ENCODE assay signal across 27 mouse cellular contexts in genomic region chr7:25109355-25109754, GRCm38 (mm10). TPM values are rescaled to one million over a fixed set of nuclear protein-coding genes. Genes with fewer than 3 reads are reported as not detected.
DNase-seq lines count a peak whose midpoint lies in the region; ATAC-seq and TF ChIP-seq lines count a peak whose summit lies in the region.
"Had no signal": no experiment of that assay in that cellular context is flagged by ENCODE, and none has a peak within 500 bp of the region (broad histone marks: within the 10 kb centered on the region; RNA-seq: fewer than 3 reads in every experiment).

No protein-coding gene starts in this region.

- H3K9me3 ChIP-seq in CH12.LX (replicated peaks; ENCODE audit: low read length), result peaks cover 2% of the 10 kb centered on the region
- H3K9me3 ChIP-seq in neural tube, embryonic 15.5 days (replicated peaks), result no peaks in the 10 kb centered on the region
- H3K9me3 ChIP-seq: embryonic facial prominence, embryonic 12.5 days; embryonic facial prominence, embryonic 15.5 days; G1E; hindbrain, embryonic 12.5 days; hindbrain, embryonic 15.5 days; intestine, embryonic 15.5 days had no signal

- TF ChIP-seq CTCF in CH12.LX (conservative IDR thresholded peaks at IDR 0.05 in 1 of 2, IDR thresholded peaks at IDR 0.05 in 1 of 2; ENCODE audit: low read depth in 2 of 2, low read length in 2 of 2), result no peak

- no peak overlapping the region for H3K4me2 ChIP-seq in CH12.LX (ENCODE audit: insufficient read depth, low read depth, poor library complexity, severe bottlenecking)
- H3K4me2 ChIP-seq in neural tube, embryonic 15.5 days, result no peak overlapping the region
- H3K4me2 ChIP-seq: embryonic facial prominence, embryonic 12.5 days; embryonic facial prominence, embryonic 15.5 days; heart, embryonic 11.5 days; hindbrain, embryonic 12.5 days; hindbrain, embryonic 15.5 days; intestine, embryonic 15.5 days had no signal

- in situ Hi-C loops in CH12.LX (cut with MboI; ENCODE audit: low pct_ligation_motif_present, low pct_unique_long_range_greater_than_20kb, low sequenced_read_pairs), result no loop called here

- H3K27ac ChIP-seq in CH12.LX (ENCODE audit: insufficient read depth, low read depth), result peak overlapping the region; percentile 93
- no peak overlapping the region for H3K27ac ChIP-seq in neural tube, embryonic 15.5 days (replicated peaks)
- H3K27ac ChIP-seq: embryonic facial prominence, embryonic 12.5 days; embryonic facial prominence, embryonic 15.5 days; gastrocnemius, adult 2 months; hindbrain, embryonic 12.5 days; hindbrain, embryonic 15.5 days; intestine, embryonic 15.5 days had no signal

- no peak for TF ChIP-seq EP300 in CH12.LX (IDR thresholded peaks at IDR 0.05; ENCODE audit: low read length)

- no peak for TF ChIP-seq POLR2A in CH12.LX (IDR thresholded peaks at IDR 0.05; ENCODE audit: low read depth, low read length)

- DNase-seq in adrenal gland, postnatal 14 days, result peak; percentile 37
- no peak for DNase-seq in adrenal gland, postnatal 25 days
- DNase-seq in CH12.LX (ENCODE audit: extremely low read depth) (no peak), ZHBTc4 (ENCODE audit: low read depth, low spot score) (peak; percentile 24)
- DNase-seq in cerebellum, postnatal 36 days, result no peak
- DNase-seq: adrenal gland, postnatal 36 days; cerebellum, adult 11 months; cerebellum, adult 2 months; cerebellum, adult 9-11 months; cerebellum, postnatal 25 days; forebrain, postnatal 0 days; gastrocnemius, adult 2 months; gastrocnemius, postnatal 14 days; heart, adult 11 months; kidney, adult 11 months had no signal

- 80% methylated on average over 12 of the region's 12 CpGs for WGBS in neural tube, embryonic 15.5 days

- TF ChIP-seq RAD21 in CH12.LX (IDR thresholded peaks at IDR 0.05; ENCODE audit: low read depth, low read length), result no peak

- H3K79me2 ChIP-seq in CH12.LX (replicated peaks; ENCODE audit: control insufficient read depth, extremely low read depth, insufficient read depth, poor library complexity, severe bottlenecking), result peaks cover 12% of the 10 kb centered on the region

- ATAC-seq in monocyte, adult 5-6 weeks (replicated peaks; ENCODE audit: insufficient number of reproducible peaks, low FRiP score, low TSS enrichment, poor library complexity, severe bottlenecking), result peak; percentile 59
- no peak for ATAC-seq in neural tube, embryonic 15.5 days (ENCODE audit: low FRiP score)
- ATAC-seq: activated CD4-positive, CD25-positive, alpha-beta regulatory T cell, adult 4 months; CD4-positive, CD25-positive, alpha-beta regulatory T cell, adult 4 months; forebrain, embryonic 14.5 days; forebrain, postnatal 0 days; intestine, embryonic 15.5 days had no signal

- H3K4me1 ChIP-seq in CH12.LX (ENCODE audit: control insufficient read depth in 1 of 2, insufficient read depth in 2 of 2), result peaks cover 47 to 83% of the 10 kb centered on the region in 2 experiments
- H3K4me1 ChIP-seq in neural tube, embryonic 15.5 days, result peaks cover 4% of the 10 kb centered on the region; the same call in 1 of the 2 replicates
- H3K4me1 ChIP-seq: embryonic facial prominence, embryonic 15.5 days; hindbrain, embryonic 15.5 days; intestine, embryonic 15.5 days had no signal

- H3K9ac ChIP-seq in CH12.LX (ENCODE audit: insufficient read depth, low read depth), result no peak overlapping the region
- no peak overlapping the region for H3K9ac ChIP-seq in neural tube, embryonic 15.5 days (replicated peaks)
- H3K9ac ChIP-seq: embryonic facial prominence, embryonic 12.5 days; embryonic facial prominence, embryonic 15.5 days; forebrain, postnatal 0 days; hindbrain, embryonic 12.5 days; hindbrain, embryonic 15.5 days; intestine, embryonic 15.5 days had no signal

- H3K27me3 ChIP-seq in CH12.LX (replicated peaks), result no peaks in the 10 kb centered on the region
- no peaks in the 10 kb centered on the region for H3K27me3 ChIP-seq in neural tube, embryonic 15.5 days (replicated peaks)
- H3K27me3 ChIP-seq: embryonic facial prominence, embryonic 12.5 days; embryonic facial prominence, embryonic 15.5 days; hindbrain, embryonic 12.5 days; hindbrain, embryonic 15.5 days; intestine, embryonic 15.5 days had no signal

- peaks cover 57 to 71% of the 10 kb centered on the region in 2 experiments for H3K36me3 ChIP-seq in CH12.LX (replicated peaks in 1 of 2; ENCODE audit: control insufficient read depth in 1 of 2, insufficient read depth in 1 of 2, low read length in 1 of 2)
- peaks cover 6% of the 10 kb centered on the region; the same call in 1 of the 2 replicates for H3K36me3 ChIP-seq in neural tube, embryonic 15.5 days
- H3K36me3 ChIP-seq: embryonic facial prominence, embryonic 12.5 days; embryonic facial prominence, embryonic 15.5 days; G1E; hindbrain, embryonic 15.5 days; intestine, embryonic 15.5 days had no signal

- dilution Hi-C loops in CH12.LX (cut with MboI; ENCODE audit: extremely low pct_ligation_motif_present, extremely low pct_unique_long_range_greater_than_20kb, low sequenced_read_pairs), result no loop called here

- peak overlapping the region in 1 of 3 experiments; percentile 7 for H3K4me3 ChIP-seq in CH12.LX (replicated peaks in 1 of 3; ENCODE audit: low read depth in 2 of 3, low read length in 2 of 3, poor library complexity in 1 of 3)
- H3K4me3 ChIP-seq in neural tube, embryonic 15.5 days (replicated peaks), result no peak overlapping the region
- H3K4me3 ChIP-seq: embryonic facial prominence, embryonic 12.5 days; embryonic facial prominence, embryonic 15.5 days; gastrocnemius, adult 2 months; hindbrain, embryonic 12.5 days; hindbrain, embryonic 15.5 days; intestine, embryonic 15.5 days had no signal

TF ChIP-seq in CH12.LX, 34 proteins besides CTCF, POLR2A, EP300 and RAD21:
- TF ChIP-seq MAX (IDR thresholded peaks at IDR 0.05; ENCODE audit: low read length) (0 out of 2 replicates have a peak, but pooled peaks have one; percentile 21), MAZ (IDR thresholded peaks at IDR 0.05; ENCODE audit: low read depth, low read length) (peak; percentile 61; the same call in 1 of the 2 replicates), TCF12 (IDR thresholded peaks at IDR 0.05; ENCODE audit: low read depth, low read length) (0 out of 2 replicates have a peak, but pooled peaks have one; percentile 9), ZNF384 (IDR thresholded peaks at IDR 0.05; ENCODE audit: low read depth, low read length) (no peak), ETS1 (conservative IDR thresholded peaks at IDR 0.05; ENCODE audit: low read depth, low read length) (peak; percentile 47; the same call in 1 of the 2 replicates), USF1 (IDR thresholded peaks at IDR 0.05; ENCODE audit: low read depth, low read length) (no peak)

RNA-seq across cellular contexts. Expression of gene Zfp574, which starts 37.0 kb away (rescaled TPM):
- 18.8 and 19.2 TPM in 2 replicates for total RNA-seq in adrenal gland, postnatal 14 days (2021)
- 21.0 and 23.3 TPM in 2 replicates for total RNA-seq in adrenal gland, postnatal 25 days (2021)
- total RNA-seq in CH12.LX (2012; rRNA removed) (11.2 and 11.8 TPM in 2 replicates), CH12.LX (2014; rRNA removed) (2.8 and 3.4 TPM in 2 replicates)
- 11.9 and 13.3 TPM in 2 replicates for polyA plus RNA-seq in CH12.LX (2012; ENCODE audit: insufficient read length, low read depth)
- 1.5 to 4.7 TPM (median 3.4 TPM) in 3 replicates for total RNA-seq in monocyte, adult 5-6 weeks (2017)
- 31.6 TPM in 2 replicates for polyA plus RNA-seq in neural tube, embryonic 15.5 days (2015; fragmentation: Nextera tagmentation; extraction: Ambion mirVana)

RNA-seq across cellular contexts. Expression of gene Grik5, which starts 37.2 kb away (rescaled TPM):
- total RNA-seq in adrenal gland, postnatal 14 days (2021), result 18.6 and 21.3 TPM in 2 replicates
- total RNA-seq in adrenal gland, postnatal 25 days (2021), result 15.4 and 22.6 TPM in 2 replicates
- total RNA-seq in CH12.LX (2012; rRNA removed), result 0.88 and 2.1 TPM in 2 replicates
- total RNA-seq in CH12.LX (2014; rRNA removed), result 0.80 and 1.0 TPM in 2 replicates
- polyA plus RNA-seq in CH12.LX (2012; ENCODE audit: insufficient read length, low read depth), result 1.5 and 2.0 TPM in 2 replicates
- total RNA-seq in monocyte, adult 5-6 weeks (2017), result 0.48 to 2.9 TPM in 2 of 3 replicates, not detected in the other
- polyA plus RNA-seq in neural tube, embryonic 15.5 days (2015; fragmentation: Nextera tagmentation; extraction: Ambion mirVana), result 14.9 and 17.8 TPM in 2 replicates

Comparison
In these comparisons a context has a peak if more than half of its experiments do, and no peak if none do; other contexts are left out.
1. DNase-seq: peak in adrenal gland, postnatal 14 days (single experiment) and ZHBTc4 (single experiment); none in adrenal gland, postnatal 25 days (single experiment), CH12.LX (single experiment) and cerebellum, postnatal 36 days (0 of 2).